Mouse (Mus musculus) MEL (cell line): ENCODE results near the gene Cyp4f14. TPM values are rescaled to one million over a fixed set of nuclear protein-coding genes. Genes with fewer than 3 reads are reported as not detected.

Experiments
- DNase-seq: peaks from one replicate; pipeline ENCODE4 v3.0.0; 2011; ENCODE audit warnings: low read depth, low spot score
- H3K27ac ChIP-seq: 2 replicates; pipeline ENCODE4 v1.5.1; 2012; ENCODE audit warnings: low read depth, mild to moderate bottlenecking, control low read depth, low read length, moderate library complexity; ENCODE audit not compliant: control insufficient read depth
- H3K27me3 ChIP-seq, 2 experiments: fragments of 150-350 bp in 1 of 2; sonication (generic) in 1 of 2; 2 replicates each; pipeline ENCODE4 v1.6.1; 2012; ENCODE audit warnings: low read length in 2 of 2, mild to moderate bottlenecking in 2 of 2, improper control_type of control experiment in 1 of 2, moderate library complexity in 1 of 2; ENCODE audit not compliant: insufficient read depth in 2 of 2, control insufficient read depth in 1 of 2
- H3K36me3 ChIP-seq, 2 experiments: 2 replicates each; pipeline ENCODE4 v1.6.1; 2012 to 2014; ENCODE audit warnings: low read length in 2 of 2, improper control_type of control experiment in 1 of 2, inconsistent platforms in 1 of 2, mild to moderate bottlenecking in 1 of 2; ENCODE audit not compliant: insufficient read depth in 2 of 2, control insufficient read depth in 1 of 2
- H3K4me1 ChIP-seq, 2 experiments: fragments of 150-350 bp in 1 of 2; sonication (generic) in 1 of 2; 2 replicates each; pipeline ENCODE4 v1.6.1; 2012; ENCODE audit warnings: low read length in 2 of 2, improper control_type of control experiment in 1 of 2, mild to moderate bottlenecking in 1 of 2; ENCODE audit not compliant: insufficient read depth in 2 of 2, control insufficient read depth in 1 of 2
- H3K4me3 ChIP-seq, 2 experiments: fragments of 150-350 bp in 1 of 2; sonication (generic) in 1 of 2; 2 replicates each; pipeline ENCODE4 v1.5.1; 2012; ENCODE audit warnings: low read depth in 2 of 2, low read length in 2 of 2, mild to moderate bottlenecking in 2 of 2, moderate library complexity in 2 of 2, control low read depth in 1 of 2, improper control_type of control experiment in 1 of 2; ENCODE audit not compliant: control insufficient read depth in 1 of 2, insufficient read depth in 1 of 2
- H3K79me2 ChIP-seq: 2 replicates; pipeline ENCODE4 v1.6.1; 2012; ENCODE audit warnings: mild to moderate bottlenecking, low read length, moderate library complexity; ENCODE audit not compliant: control insufficient read depth, poor library complexity, insufficient read depth
- H3K9ac ChIP-seq: 2 replicates; pipeline ENCODE4 v1.6.1; 2012; ENCODE audit warnings: low read depth, mild to moderate bottlenecking, control low read depth, low read length, moderate library complexity; ENCODE audit not compliant: control insufficient read depth, poor library complexity, severe bottlenecking
- H3K9me3 ChIP-seq: fragments of 150-350 bp; sonication (generic); replicated peaks from 2 replicates; pipeline ENCODE4 v1.6.1; 2012; ENCODE audit warnings: mild to moderate bottlenecking, low read length, improper control_type of control experiment, moderate library complexity; ENCODE audit not compliant: insufficient read depth
- BHLHE40 ChIP-seq: IDR thresholded peaks from 2 replicates; pipeline ENCODE4 v1.6.1; 2012; ENCODE audit warnings: low read depth, mild to moderate bottlenecking, inconsistent platforms, low read length, improper control_type of control experiment, borderline replicate concordance
- CHD2 ChIP-seq: IDR thresholded peaks from 2 replicates; pipeline ENCODE4 v1.6.1; 2011; ENCODE audit warnings: low read length, improper control_type of control experiment
- E2F4 ChIP-seq: IDR thresholded peaks from 2 replicates; pipeline ENCODE4 v1.6.1; 2011; ENCODE audit warnings: low read depth, low read length, improper control_type of control experiment, borderline replicate concordance
- GABPA ChIP-seq: IDR thresholded peaks from 2 replicates; pipeline ENCODE4 v1.6.1; 2012; ENCODE audit warnings: low read depth, mild to moderate bottlenecking, inconsistent platforms, low read length, improper control_type of control experiment, moderate library complexity
- GATA1 ChIP-seq: IDR thresholded peaks from 2 replicates; pipeline ENCODE4 v1.6.1; 2011; ENCODE audit warnings: low read depth, low read length, improper control_type of control experiment
- HCFC1 ChIP-seq: IDR thresholded peaks from 2 replicates; pipeline ENCODE4 v1.6.1; 2012; ENCODE audit warnings: low read depth, mild to moderate bottlenecking, inconsistent platforms, low read length, improper control_type of control experiment, moderate library complexity
- KAT2A ChIP-seq: conservative IDR thresholded peaks from 2 replicates; pipeline ENCODE4 v1.6.1; 2012; ENCODE audit warnings: low read depth, low read length, improper control_type of control experiment, inconsistent platforms
- MEF2A ChIP-seq: IDR thresholded peaks from 2 replicates; pipeline ENCODE4 v1.6.1; 2014; ENCODE audit warnings: low read depth, mild to moderate bottlenecking, inconsistent platforms, low read length, improper control_type of control experiment; ENCODE audit not compliant: poor library complexity, insufficient replicate concordance, severe bottlenecking; ENCODE audit errors: extremely low read depth
- MYB ChIP-seq: IDR thresholded peaks from 2 replicates; pipeline ENCODE4 v1.6.1; 2011; ENCODE audit warnings: mild to moderate bottlenecking, low read depth, low read length, improper control_type of control experiment
- MYC ChIP-seq: IDR thresholded peaks from 2 replicates; pipeline ENCODE4 v1.6.1; 2011; ENCODE audit warnings: low read depth, mild to moderate bottlenecking, low read length, improper control_type of control experiment, moderate library complexity
- POLR2AphosphoS2 ChIP-seq: IDR thresholded peaks from 2 replicates; pipeline ENCODE4 v1.6.1; 2011; ENCODE audit warnings: low read length, improper control_type of control experiment
- TBP ChIP-seq: IDR thresholded peaks from 2 replicates; pipeline ENCODE4 v1.8.0; 2011; ENCODE audit warnings: low read depth, low read length, improper control_type of control experiment
- UBTF ChIP-seq: IDR thresholded peaks from 2 replicates; pipeline ENCODE4 v1.6.1; 2012; ENCODE audit warnings: low read depth, mild to moderate bottlenecking, inconsistent platforms, low read length, improper control_type of control experiment, moderate library complexity, borderline replicate concordance; ENCODE audit not compliant: insufficient read depth
- USF1 ChIP-seq: IDR thresholded peaks from 2 replicates; pipeline ENCODE4 v1.6.1; 2014; ENCODE audit warnings: low read depth, mild to moderate bottlenecking, inconsistent platforms, low read length, improper control_type of control experiment, moderate library complexity
- ZNF384 ChIP-seq: IDR thresholded peaks from 2 replicates; pipeline ENCODE4 v1.6.1; 2012; ENCODE audit warnings: low read depth, mild to moderate bottlenecking, inconsistent platforms, low read length, improper control_type of control experiment
- polyA plus RNA-seq, 2 experiments: library from polyadenylated mRNA; stranded (reverse) in 1 of 2; unstranded in 1 of 2; fragments of >175 nt in 1 of 2; fragments of >200 nt in 1 of 2; gene quantifications; 2 replicates each; pipeline versions ENCODE4 v1.2.1 to v1.2.4; 2012; ENCODE audit warnings: low replicate concordance in 2 of 2, low read depth in 1 of 2; ENCODE audit not compliant: insufficient read length in 2 of 2, insufficient read depth in 1 of 2, missing spikeins in 1 of 2
- total RNA-seq: library from RNA; depleted of rRNA; stranded (reverse); fragments of 300-350 nt; gene quantifications from 2 replicates; pipeline ENCODE4 v1.2.3, GENCODE M21; 2012

Cyp4f14 gene
- total and polyA plus RNA-seq, 3 experiments: not detected

DNA sequence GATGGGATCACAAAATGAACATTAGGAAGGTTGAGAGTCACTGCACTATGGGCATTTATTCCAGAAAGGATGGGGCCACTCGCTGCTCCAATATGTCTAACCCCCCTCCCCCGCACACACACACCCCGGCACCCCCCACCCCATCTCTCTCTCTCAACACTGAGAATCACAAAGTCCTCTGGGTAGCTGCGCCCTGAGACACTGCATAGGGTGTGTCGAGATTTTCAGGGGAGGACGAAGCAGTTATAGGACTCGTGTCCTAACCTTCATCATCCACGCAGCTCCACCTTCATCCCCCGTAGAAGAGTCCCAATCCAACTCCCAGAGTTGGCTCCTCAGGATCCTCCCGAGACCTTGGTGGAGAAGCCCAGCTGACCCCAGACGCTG, 26.3 kb downstream of the Cyp4f14 start:
- no peak overlapping the region for H3K27ac ChIP-seq
- no peak overlapping the region for H3K4me3 ChIP-seq
- no peaks in the 10 kb centered on the region for H3K36me3 ChIP-seq
- H3K79me2 ChIP-seq: no peaks in the 10 kb centered on the region
- peaks cover 3 to 8% of the 10 kb centered on the region in 2 experiments; a peak in 3 of 4 replicates for H3K27me3 ChIP-seq
- no peak for TF ChIP-seq MYC
- no peak for TF ChIP-seq GABPA
- TF ChIP-seq, all 39 proteins: peak for 0
- no peak for DNase-seq
- Histone ChIP-seq H3K4me1 (no peaks in the 10 kb centered on the region), H3K9me3 (no peaks in the 10 kb centered on the region), H3K9ac (no peak overlapping the region)

DNA sequence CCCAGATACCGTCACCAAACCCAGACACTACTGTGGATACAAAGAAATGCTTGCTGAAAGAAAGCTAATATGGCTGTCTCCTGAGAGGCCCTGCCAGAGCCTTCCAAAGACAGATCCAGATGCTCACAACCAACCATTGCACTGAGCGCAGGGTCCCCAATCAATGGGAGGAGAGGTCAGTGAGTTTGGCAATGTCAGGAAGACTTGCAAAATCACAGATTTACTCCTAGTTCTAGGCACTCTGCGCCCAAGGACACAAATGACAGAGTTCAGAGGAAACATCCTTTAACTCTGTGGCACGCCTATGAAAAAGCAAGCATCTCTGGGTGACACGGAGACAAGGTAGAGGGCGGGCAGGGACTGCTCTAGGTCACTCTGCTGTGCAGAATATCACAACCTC, 27.5 kb downstream of the Cyp4f14 start:
- Histone ChIP-seq H3K9ac (no peak overlapping the region), H3K4me3 (no peak overlapping the region), H3K36me3 (no peaks in the 10 kb centered on the region), H3K9me3 (no peaks in the 10 kb centered on the region)
- DNase-seq: no peak
- TF ChIP-seq USF1 (no peak), ZNF384 (no peak), POLR2AphosphoS2 (no peak), CHD2 (no peak), TBP (no peak), GATA1 (no peak), UBTF (no peak), MEF2A (no peak), MYB (no peak), E2F4 (no peak), KAT2A (no peak), HCFC1 (no peak), BHLHE40 (no peak)
- TF ChIP-seq, all 39 proteins: peak for 0
- no peak overlapping the region for H3K27ac ChIP-seq
- peaks cover 3 to 6% of the 10 kb centered on the region in 2 experiments; a peak in 3 of 4 replicates for H3K27me3 ChIP-seq
- no peaks in the 10 kb centered on the region for H3K4me1 ChIP-seq
- no peaks in the 10 kb centered on the region for H3K79me2 ChIP-seq
